Mouse (Mus musculus): ENCODE measurements around the gene Ifi211. TPM values are rescaled to one million over a fixed set of nuclear protein-coding genes. Genes with fewer than 3 reads are reported as not detected.
A peak's percentile ranks its signal among the peaks of the same experiment; 100 is the strongest.
"Not testable (repeated sequence)": the region's sequence is repeated elsewhere in the genome, so short reads cannot be mapped to it uniquely, and the experiment has no call there.

The Ifi211 gene
- polyA plus RNA-seq, 1 experiment from 2014 or later: 0.52 TPM

DNA sequence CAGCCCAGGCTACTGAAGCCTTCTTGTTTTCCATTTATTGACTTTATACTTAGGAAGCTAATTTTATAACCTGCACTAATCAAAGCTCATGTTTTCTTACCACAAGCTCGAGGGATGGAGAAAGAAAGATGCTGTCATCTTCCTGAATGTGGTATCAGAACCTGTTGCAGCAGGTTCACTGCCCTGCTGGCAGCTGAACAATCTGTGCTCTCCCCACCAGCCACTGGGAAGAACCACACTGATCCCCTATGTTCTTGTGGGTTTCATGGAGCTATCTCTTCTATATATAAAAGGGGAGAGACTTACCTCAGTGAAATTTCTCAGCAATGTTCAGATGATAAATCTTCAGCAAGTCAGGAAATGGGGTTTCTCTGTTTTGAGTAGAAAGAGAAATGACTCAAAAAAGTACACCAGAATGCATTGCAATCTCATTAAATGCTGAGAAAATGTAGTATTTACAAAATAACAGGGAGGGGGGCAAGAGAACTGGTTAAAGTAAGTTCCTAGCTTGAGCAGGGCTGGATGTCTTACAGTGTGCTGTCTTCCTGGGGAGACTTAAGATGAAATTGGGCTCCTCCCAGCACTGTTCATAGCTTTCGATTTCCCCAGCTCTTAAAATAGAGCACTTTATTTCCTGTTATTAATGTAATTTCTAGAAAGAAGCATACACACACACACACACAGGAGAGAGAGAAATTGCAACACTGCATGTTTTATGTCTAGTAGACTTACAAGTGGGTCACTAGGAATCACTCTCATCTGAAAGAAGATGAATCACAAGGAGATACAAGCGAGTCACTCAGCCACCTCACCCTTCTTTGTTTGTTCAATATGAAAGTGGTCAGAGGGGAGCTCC, 29.3 kb upstream of the Ifi211 start, which contains the start of the genes Mndal and Ifi203:
Gene Mndal, minus strand, starts transcription at position 568 of the 856 bp plus-strand sequence.
Gene Ifi203, minus strand, starts transcription at position 749 of the 856 bp plus-strand sequence.
- not testable (repeated sequence) for H3K4me2 ChIP-seq (replicated peaks; ENCODE audit: low read depth, low read length); H3K36me3 ChIP-seq (ENCODE audit: control insufficient read depth, insufficient read depth, low read length); H3K9ac ChIP-seq (ENCODE audit: low read depth, low read length); DNase-seq (ENCODE audit: low spot score); H3K9me3 ChIP-seq (ENCODE audit: control insufficient read depth, low read length); H3K27me3 ChIP-seq (ENCODE audit: control insufficient read depth, insufficient read depth, low read length); H3K27ac ChIP-seq (ENCODE audit: low read depth, low read length); H3K4me1 ChIP-seq (replicated peaks; ENCODE audit: control insufficient read depth, insufficient read depth, low read length); ATAC-seq (ENCODE audit: low FRiP score); H3K4me3 ChIP-seq (ENCODE audit: low read depth, low read length)
- 80% methylated on average over 3 of the region's 3 CpGs for WGBS

DNA sequence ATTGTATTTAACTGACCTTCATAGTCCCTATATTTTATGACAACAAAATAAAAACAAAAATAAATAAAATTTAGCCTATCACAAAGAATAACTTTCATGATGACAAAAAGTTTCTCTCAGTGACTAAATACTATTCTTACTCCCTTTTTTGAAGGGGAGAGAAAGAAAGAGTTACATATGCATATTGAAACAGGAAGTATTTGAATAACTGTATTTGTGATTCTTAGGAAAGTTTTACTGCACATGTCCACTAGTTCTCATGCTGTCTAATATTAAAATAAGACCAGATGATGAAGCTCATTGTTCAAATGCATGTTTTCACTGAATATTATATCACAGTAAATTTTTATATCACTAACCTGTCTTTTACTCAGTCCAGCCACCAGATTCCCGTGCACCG, 28.7 kb upstream of the Ifi211 start:
- not testable (repeated sequence) for H3K9me3 ChIP-seq (ENCODE audit: control insufficient read depth, low read length); H3K4me1 ChIP-seq (replicated peaks; ENCODE audit: control insufficient read depth, insufficient read depth, low read length); H3K4me2 ChIP-seq (replicated peaks; ENCODE audit: low read depth, low read length); H3K4me3 ChIP-seq (ENCODE audit: low read depth, low read length); H3K27ac ChIP-seq (ENCODE audit: low read depth, low read length); ATAC-seq (ENCODE audit: low FRiP score); H3K9ac ChIP-seq (ENCODE audit: low read depth, low read length); H3K36me3 ChIP-seq (ENCODE audit: control insufficient read depth, insufficient read depth, low read length); H3K27me3 ChIP-seq (ENCODE audit: control insufficient read depth, insufficient read depth, low read length); DNase-seq (ENCODE audit: low spot score)
- 95% methylated on average over 2 of the region's 2 CpGs for WGBS

DNA sequence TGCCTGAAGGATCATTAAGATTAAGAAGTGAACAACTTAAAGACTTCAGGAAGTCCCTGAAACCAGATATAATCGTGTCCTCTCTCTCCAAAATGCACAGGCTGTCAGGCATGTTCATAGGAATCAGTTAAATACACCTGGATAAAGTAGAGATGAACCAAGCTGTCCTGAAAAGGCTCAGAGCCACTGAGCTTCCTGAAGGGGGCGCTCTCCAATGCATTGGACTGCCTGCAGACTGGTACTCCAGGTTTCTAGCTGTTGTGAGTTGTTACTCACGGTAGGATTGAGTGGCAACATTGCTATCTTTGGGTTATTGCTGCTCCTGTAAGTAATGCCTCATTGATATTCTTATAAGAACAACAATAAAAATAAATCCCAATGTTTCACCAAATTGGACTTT, 6.4 kb upstream of the Ifi211 start:
- H3K9ac ChIP-seq (ENCODE audit: low read depth, low read length); H3K4me3 ChIP-seq (ENCODE audit: low read depth, low read length); ATAC-seq (ENCODE audit: low FRiP score); DNase-seq (ENCODE audit: low spot score); H3K9me3 ChIP-seq (ENCODE audit: control insufficient read depth, low read length); H3K4me1 ChIP-seq (replicated peaks; ENCODE audit: control insufficient read depth, insufficient read depth, low read length); H3K36me3 ChIP-seq (ENCODE audit: control insufficient read depth, insufficient read depth, low read length); H3K4me2 ChIP-seq (replicated peaks; ENCODE audit: low read depth, low read length); H3K27ac ChIP-seq (ENCODE audit: low read depth, low read length); H3K27me3 ChIP-seq (ENCODE audit: control insufficient read depth, insufficient read depth, low read length): not testable (repeated sequence)
- WGBS: 72% methylated on average over 2 of the region's 3 CpGs

DNA sequence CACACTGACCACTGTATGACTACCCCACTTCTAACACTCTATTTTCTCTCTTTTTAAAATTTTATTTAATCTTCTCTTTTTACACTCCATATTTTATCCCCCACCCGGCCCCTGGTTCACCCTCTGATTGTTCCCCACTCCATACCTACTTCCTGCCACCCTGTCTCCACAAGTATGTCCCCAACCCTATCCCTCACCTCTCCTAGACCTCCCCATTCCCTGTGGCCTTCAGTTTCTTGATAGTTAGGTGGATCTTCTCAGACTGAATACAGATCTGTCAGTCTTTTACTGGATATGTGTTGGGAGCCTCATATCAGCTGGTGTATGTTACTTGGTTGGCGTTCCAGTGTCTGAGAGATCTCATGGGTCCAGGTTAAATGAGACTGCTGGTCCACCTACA, 1.7 kb upstream of the Ifi211 start:
- 0 out of 2 replicates have a peak, but pooled peaks have one; percentile 33 for ATAC-seq (ENCODE audit: low FRiP score)
- no peak overlapping the region for H3K4me3 ChIP-seq (ENCODE audit: low read depth, low read length)
- no peak overlapping the region for H3K27ac ChIP-seq (ENCODE audit: low read depth, low read length)
- DNase-seq (ENCODE audit: low spot score): no peak
- no peak overlapping the region for H3K9ac ChIP-seq (ENCODE audit: low read depth, low read length)
- H3K9me3 ChIP-seq (ENCODE audit: control insufficient read depth, low read length): no peaks in the 10 kb centered on the region
- no peaks in the 10 kb centered on the region for H3K36me3 ChIP-seq (ENCODE audit: control insufficient read depth, insufficient read depth, low read length)
- no peaks in the 10 kb centered on the region for H3K4me1 ChIP-seq (replicated peaks; ENCODE audit: control insufficient read depth, insufficient read depth, low read length)
- no peak overlapping the region for H3K4me2 ChIP-seq (replicated peaks; ENCODE audit: low read depth, low read length)
- 81% methylated on average over 2 of the region's 2 CpGs for WGBS
- no peaks in the 10 kb centered on the region for H3K27me3 ChIP-seq (ENCODE audit: control insufficient read depth, insufficient read depth, low read length)

DNA sequence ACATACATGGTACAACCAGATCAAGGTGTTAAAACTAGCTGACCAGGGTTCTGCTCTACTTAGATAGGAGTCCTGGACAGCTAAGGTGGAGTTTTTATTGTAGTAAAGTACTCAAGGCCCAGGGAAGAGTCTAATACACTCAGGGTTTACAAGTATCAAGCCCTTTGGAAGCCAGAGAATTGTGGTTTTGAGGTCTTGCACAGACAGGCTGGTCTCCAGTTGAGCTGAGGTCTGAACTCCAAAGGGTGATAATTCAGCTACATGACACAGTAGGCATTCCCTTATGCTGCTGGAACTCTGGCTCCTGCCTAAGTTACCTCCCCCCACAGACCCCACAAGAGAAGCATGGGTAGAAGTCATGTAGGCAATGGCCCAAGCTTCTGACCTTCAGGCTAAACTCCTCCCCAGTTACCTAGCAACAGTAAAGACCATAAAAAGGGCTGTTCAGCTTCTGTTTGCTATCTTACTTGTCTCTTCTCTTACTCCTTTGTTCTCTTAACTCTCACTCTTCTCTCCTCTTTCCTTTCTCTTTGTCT, 478 bp upstream of the Ifi211 start:
- H3K9ac ChIP-seq (ENCODE audit: low read depth, low read length): not testable (repeated sequence)

DNA sequence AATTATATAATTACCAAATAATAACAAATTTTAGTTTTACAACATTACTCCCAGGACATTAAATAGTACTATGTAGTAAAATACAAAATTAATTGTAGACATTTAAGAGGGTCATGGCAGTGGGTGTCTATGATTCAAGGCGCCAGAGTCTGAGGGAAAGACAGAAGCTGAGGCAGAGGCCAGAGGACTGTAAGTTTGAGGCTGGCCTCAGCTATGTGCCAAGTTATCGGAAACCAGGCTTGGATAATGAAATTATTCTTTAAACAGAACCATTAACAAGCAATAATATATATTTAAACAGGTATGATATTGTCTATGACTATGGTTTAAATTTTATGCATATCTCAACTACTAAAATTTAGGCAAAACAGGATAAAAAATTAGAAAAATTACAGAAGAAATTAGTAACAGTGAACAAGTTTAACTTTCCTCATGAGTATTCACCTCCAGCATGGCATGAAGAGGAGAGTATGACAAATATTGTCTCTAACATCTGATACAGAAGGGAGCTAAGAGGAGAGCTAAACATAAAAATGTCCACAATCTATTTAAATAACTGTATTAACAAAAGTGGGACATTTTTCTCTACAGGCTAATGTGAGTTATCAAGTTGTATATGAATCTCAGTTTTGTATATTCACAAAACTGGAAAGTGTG, 910 bp downstream of the Ifi211 start:
- H3K4me2 ChIP-seq (replicated peaks; ENCODE audit: low read depth, low read length): no peak overlapping the region
- DNase-seq (ENCODE audit: low spot score) (no peak), ATAC-seq (ENCODE audit: low FRiP score) (no peak)
- H3K27ac ChIP-seq (ENCODE audit: low read depth, low read length): no peak overlapping the region
- H3K9me3 ChIP-seq (ENCODE audit: control insufficient read depth, low read length): no peaks in the 10 kb centered on the region
- no peak overlapping the region for H3K9ac ChIP-seq (ENCODE audit: low read depth, low read length)
- H3K27me3 ChIP-seq (ENCODE audit: control insufficient read depth, insufficient read depth, low read length): no peaks in the 10 kb centered on the region
- H3K4me1 ChIP-seq (replicated peaks; ENCODE audit: control insufficient read depth, insufficient read depth, low read length): no peaks in the 10 kb centered on the region
- no peaks in the 10 kb centered on the region for H3K36me3 ChIP-seq (ENCODE audit: control insufficient read depth, insufficient read depth, low read length)
- 87% methylated on average over 2 of the region's 2 CpGs for WGBS
- H3K4me3 ChIP-seq (ENCODE audit: low read depth, low read length): no peak overlapping the region

More for the DNA sequence above, 478 bp upstream of the Ifi211 start:
- H3K27me3 ChIP-seq (ENCODE audit: control insufficient read depth, insufficient read depth, low read length); DNase-seq (ENCODE audit: low spot score); H3K36me3 ChIP-seq (ENCODE audit: control insufficient read depth, insufficient read depth, low read length); H3K27ac ChIP-seq (ENCODE audit: low read depth, low read length); H3K9me3 ChIP-seq (ENCODE audit: control insufficient read depth, low read length); H3K4me2 ChIP-seq (replicated peaks; ENCODE audit: low read depth, low read length); H3K4me3 ChIP-seq (ENCODE audit: low read depth, low read length); H3K4me1 ChIP-seq (replicated peaks; ENCODE audit: control insufficient read depth, insufficient read depth, low read length); ATAC-seq (ENCODE audit: low FRiP score): not testable (repeated sequence)

DNA sequence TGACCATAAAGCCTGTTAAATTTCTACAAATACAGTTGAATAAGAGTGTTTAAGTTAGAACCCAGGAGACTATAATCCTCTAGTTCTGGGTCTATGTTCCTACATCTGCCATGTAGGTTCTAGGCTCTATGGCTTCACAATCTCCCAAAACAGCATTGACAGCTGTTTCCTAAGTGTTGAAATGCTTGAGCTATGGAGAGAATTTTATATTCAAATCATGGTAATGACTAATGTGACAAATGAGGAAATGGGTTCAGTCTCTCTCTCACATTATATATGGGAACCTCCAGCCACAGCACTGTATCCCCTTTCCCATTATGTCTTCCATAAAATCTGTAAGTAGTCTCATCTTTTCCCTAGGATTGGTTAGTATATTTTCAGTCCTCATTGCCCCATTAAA, 4.5 kb downstream of the Ifi211 start:
- not testable (repeated sequence) for H3K27me3 ChIP-seq (ENCODE audit: control insufficient read depth, insufficient read depth, low read length); ATAC-seq (ENCODE audit: low FRiP score); H3K4me3 ChIP-seq (ENCODE audit: low read depth, low read length); H3K9me3 ChIP-seq (ENCODE audit: control insufficient read depth, low read length); H3K4me1 ChIP-seq (replicated peaks; ENCODE audit: control insufficient read depth, insufficient read depth, low read length); H3K4me2 ChIP-seq (replicated peaks; ENCODE audit: low read depth, low read length); H3K9ac ChIP-seq (ENCODE audit: low read depth, low read length); DNase-seq (ENCODE audit: low spot score); H3K27ac ChIP-seq (ENCODE audit: low read depth, low read length); H3K36me3 ChIP-seq (ENCODE audit: control insufficient read depth, insufficient read depth, low read length)

DNA sequence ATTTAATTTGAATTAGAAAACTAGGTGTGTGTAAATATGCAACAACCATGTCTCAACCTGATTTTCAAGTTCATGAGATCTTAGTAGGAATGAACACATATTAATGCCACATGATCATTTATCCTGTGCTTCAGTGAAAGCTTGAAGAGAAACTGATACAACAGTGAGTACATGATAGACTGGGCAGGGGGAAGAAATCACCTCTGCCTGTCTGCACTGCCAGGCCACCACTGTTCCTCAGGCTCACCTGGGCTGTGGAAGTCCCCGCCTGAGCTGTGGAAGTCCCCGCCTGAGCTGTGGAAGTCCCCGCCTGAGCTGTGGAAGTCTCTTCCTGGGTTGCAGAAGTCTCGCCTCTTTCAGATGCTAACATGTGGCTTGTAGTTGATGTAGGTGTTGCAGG, 7.0 kb downstream of the Ifi211 start:
- H3K4me2 ChIP-seq (replicated peaks; ENCODE audit: low read depth, low read length); DNase-seq (ENCODE audit: low spot score); H3K4me1 ChIP-seq (replicated peaks; ENCODE audit: control insufficient read depth, insufficient read depth, low read length); H3K9ac ChIP-seq (ENCODE audit: low read depth, low read length); H3K27me3 ChIP-seq (ENCODE audit: control insufficient read depth, insufficient read depth, low read length); H3K9me3 ChIP-seq (ENCODE audit: control insufficient read depth, low read length); H3K27ac ChIP-seq (ENCODE audit: low read depth, low read length); H3K4me3 ChIP-seq (ENCODE audit: low read depth, low read length); ATAC-seq (ENCODE audit: low FRiP score); H3K36me3 ChIP-seq (ENCODE audit: control insufficient read depth, insufficient read depth, low read length): not testable (repeated sequence)
- 82% methylated on average over 3 of the region's 4 CpGs for WGBS

All from hindbrain, embryonic 11.5 days (tissue).